Mouse (Mus musculus): ENCODE measurements around the gene Rtf2.
A peak's percentile ranks its signal among the peaks of the same experiment; 100 is the strongest.

The Rtf2 gene

GRCm38 (mm10) chr2:172484696-172485370 lies 44.5 kb downstream of the Rtf2 start:
- no peak for DNase-seq (ENCODE audit: low read depth)

- DNase-seq (ENCODE audit: low read depth): no peak
These were observed 56.5 kb downstream of the Rtf2 start for GRCm38 (mm10) chr2:172496736-172497345.

GRCm38 (mm10) chr2:172498823-172499222 lies 58.5 kb downstream of the Rtf2 start:
- peak; percentile 53 for DNase-seq (ENCODE audit: low read depth)

GRCm38 (mm10) chr2:172500752-172501316 lies 60.5 kb downstream of the Rtf2 start:
- no peak for DNase-seq (ENCODE audit: low read depth)

- peak; percentile 58 for DNase-seq (ENCODE audit: low read depth)
These were observed 61.0 kb downstream of the Rtf2 start for GRCm38 (mm10) chr2:172501341-172501740.

- DNase-seq (ENCODE audit: low read depth): no peak
These were observed 61.8 kb downstream of the Rtf2 start for GRCm38 (mm10) chr2:172502168-172502567.

GRCm38 (mm10) chr2:172506121-172506520 lies 65.8 kb downstream of the Rtf2 start:
- no peak for DNase-seq (ENCODE audit: low read depth)

- no peak for DNase-seq (ENCODE audit: low read depth)
These were observed 69.8 kb downstream of the Rtf2 start for GRCm38 (mm10) chr2:172510056-172510712.

- DNase-seq (ENCODE audit: low read depth): no peak
These were observed 70.5 kb downstream of the Rtf2 start for GRCm38 (mm10) chr2:172510899-172511298.

GRCm38 (mm10) chr2:172516407-172516992 lies 76.1 kb downstream of the Rtf2 start:
- no peak for DNase-seq (ENCODE audit: low read depth)
